Mouse (Mus musculus) C2C12 (cell line): ENCODE results near the gene Dido1. TPM values are rescaled to one million over a fixed set of nuclear protein-coding genes. Genes with fewer than 3 reads are reported as not detected.

ENCODE experiments used
- H3K27me3 ChIP-seq: one replicate; pipeline ENCODE4 v1.6.1; 2011; ENCODE audit not compliant: control insufficient read depth, insufficient read depth, insufficient read length
- H3K36me3 ChIP-seq: one replicate; pipeline ENCODE4 v1.6.1; 2011; ENCODE audit not compliant: control insufficient read depth, insufficient read depth
- H3K4me3 ChIP-seq: one replicate; pipeline ENCODE4 v1.5.1; 2011; ENCODE audit warnings: mild to moderate bottlenecking, control low read depth; ENCODE audit not compliant: poor library complexity, insufficient read depth, severe bottlenecking
- H3K79me2 ChIP-seq: one replicate; pipeline ENCODE4 v1.6.1; 2011; ENCODE audit not compliant: control insufficient read depth, insufficient read depth
- H3K79me3 ChIP-seq: one replicate; pipeline ENCODE4 v1.6.1; 2011; ENCODE audit warnings: low read depth, control low read depth
- H3ac ChIP-seq: one replicate; pipeline ENCODE3; 2011; ENCODE audit warnings: low read depth; ENCODE audit not compliant: control insufficient read depth, insufficient read length
- CEBPB ChIP-seq: IDR thresholded peaks from one replicate; pipeline ENCODE4 v1.6.1; 2011; ENCODE audit warnings: low read depth, mild to moderate bottlenecking, control low read depth, moderate library complexity
- CTCF ChIP-seq: IDR thresholded peaks from one replicate; pipeline ENCODE4 v1.5.1; 2011; ENCODE audit not compliant: control insufficient read depth, insufficient read depth, insufficient read length
- FOSL1 ChIP-seq: IDR thresholded peaks from one replicate; pipeline ENCODE4 v1.8.0; 2011; ENCODE audit warnings: mild to moderate bottlenecking, low read length; ENCODE audit not compliant: poor library complexity, insufficient read depth, severe bottlenecking
- MAX ChIP-seq: IDR thresholded peaks from one replicate; pipeline ENCODE4 v1.6.1; 2011; ENCODE audit warnings: mild to moderate bottlenecking, control low read depth
- MYOD1 ChIP-seq: IDR thresholded peaks from one replicate; pipeline ENCODE4 v1.6.1; 2011; ENCODE audit warnings: low read depth; ENCODE audit not compliant: control insufficient read depth, insufficient read length
- MYOG ChIP-seq: IDR thresholded peaks from one replicate; pipeline ENCODE4 v1.6.1; 2011; ENCODE audit not compliant: control insufficient read depth, insufficient read length; ENCODE audit errors: extremely low read depth
- USF1 ChIP-seq: IDR thresholded peaks from one replicate; pipeline ENCODE4 v1.6.1; 2011; ENCODE audit warnings: low read depth, mild to moderate bottlenecking, control low read depth, moderate library complexity
- polyA plus RNA-seq: library from polyadenylated mRNA; unstranded; fragments of >200 nt; fragmentation: generic; extraction: Trizol; gene quantifications from one replicate; pipeline ENCODE4 v1.2.1, GENCODE M21; 2012; ENCODE audit warnings: missing spikeins

Gene Dido1
- polyA plus RNA-seq, 1 experiment = 11.0 TPM

DNA sequence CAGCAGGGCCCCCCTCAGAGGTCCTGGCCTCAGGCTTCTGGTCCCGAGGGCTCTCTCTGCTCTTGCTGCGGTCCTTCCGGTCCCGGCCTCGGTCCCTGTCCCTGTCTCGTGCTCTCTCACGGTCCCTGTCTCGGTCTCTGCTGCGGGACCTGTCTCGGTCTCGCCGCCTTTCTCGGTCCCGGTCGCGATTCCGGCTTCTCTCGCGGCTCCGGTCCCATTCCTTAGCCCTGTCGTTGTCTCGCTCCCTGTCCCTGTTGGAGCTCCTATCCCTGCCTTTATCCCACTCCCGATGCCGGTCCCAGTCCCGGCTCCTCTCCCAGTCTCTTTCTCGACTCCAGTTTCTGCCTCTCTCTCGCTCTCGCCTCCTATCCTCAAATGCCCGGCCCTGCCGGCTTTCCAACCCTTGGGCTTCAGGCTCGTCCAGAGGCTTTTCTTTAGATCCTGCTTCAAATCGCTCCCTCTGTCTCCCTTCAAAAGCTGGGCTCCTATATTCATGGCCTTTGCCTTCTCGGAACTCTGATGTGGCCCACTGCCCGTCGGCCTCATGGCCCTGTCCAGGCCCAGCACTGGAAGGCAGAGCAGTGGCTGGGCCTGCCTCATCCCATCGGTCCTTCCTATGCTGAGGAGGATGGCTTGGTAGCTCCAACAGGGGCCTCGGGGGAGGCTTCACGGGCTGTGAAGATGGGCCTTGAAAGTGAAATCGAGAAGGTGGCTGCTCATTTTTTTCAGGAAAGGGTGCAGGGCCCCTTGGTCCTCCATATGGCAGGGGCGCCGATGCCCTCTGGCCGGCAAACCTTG lies 50.2 kb downstream of the Dido1 start:
- TF ChIP-seq MAX = no peak
- no peak for TF ChIP-seq MYOG
- no peak for TF ChIP-seq CTCF
- no peak for TF ChIP-seq MYOD1
- no peak for TF ChIP-seq USF1
- TF ChIP-seq FOSL1 = no peak
- TF ChIP-seq CEBPB = no peak
- peaks cover 24% of the 10 kb centered on the region for H3K36me3 ChIP-seq

DNA sequence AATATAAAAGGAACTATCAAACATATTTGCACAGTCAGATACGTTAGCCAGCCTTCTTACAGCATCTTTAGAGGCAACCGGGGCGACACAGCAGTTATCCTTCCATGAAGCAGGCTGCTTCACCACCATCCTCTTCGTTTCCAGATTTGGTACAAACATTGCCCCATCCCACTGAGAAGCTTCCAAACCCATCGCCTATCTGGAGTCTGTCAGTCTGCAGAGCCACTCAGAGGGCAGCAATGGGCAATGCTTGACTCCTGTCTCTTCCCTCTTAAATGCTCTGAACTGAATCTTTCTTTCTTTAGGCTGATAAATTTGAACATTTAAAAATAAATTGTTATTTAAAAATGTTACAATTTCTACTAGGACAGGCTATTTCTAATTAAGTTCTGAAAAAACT lies 51.4 kb downstream of the Dido1 start:
- Histone ChIP-seq H3K27me3 (no peaks in the 10 kb centered on the region), H3ac (no peak overlapping the region), H3K36me3 (peaks cover 14% of the 10 kb centered on the region), H3K4me3 (no peak overlapping the region), H3K79me2 (no peaks in the 10 kb centered on the region), H3K79me3 (no peaks in the 10 kb centered on the region)
- TF ChIP-seq CTCF (no peak), USF1 (no peak), MAX (no peak), MYOG (no peak), MYOD1 (no peak), CEBPB (no peak), FOSL1 (no peak)

More for the DNA sequence above, 50.2 kb downstream of the Dido1 start:
- H3K79me2 ChIP-seq = no peaks in the 10 kb centered on the region
- H3ac ChIP-seq = no peak overlapping the region
- H3K4me3 ChIP-seq = no peak overlapping the region
- no peaks in the 10 kb centered on the region for H3K27me3 ChIP-seq
- H3K79me3 ChIP-seq = no peaks in the 10 kb centered on the region

- no peak overlapping the region for H3ac ChIP-seq
- H3K79me2 ChIP-seq = no peaks in the 10 kb centered on the region
- no peak overlapping the region for H3K4me3 ChIP-seq
- peaks cover 4% of the 10 kb centered on the region for H3K27me3 ChIP-seq
- no peaks in the 10 kb centered on the region for H3K79me3 ChIP-seq
- peak; percentile 41 for TF ChIP-seq MAX
- TF ChIP-seq MYOD1 = no peak
- TF ChIP-seq CTCF = peak; percentile 73
- H3K36me3 ChIP-seq = peaks cover 14% of the 10 kb centered on the region
These were observed 52.3 kb downstream of the Dido1 start for GRCm38 (mm10) chr2:180657394-180658013.

DNA sequence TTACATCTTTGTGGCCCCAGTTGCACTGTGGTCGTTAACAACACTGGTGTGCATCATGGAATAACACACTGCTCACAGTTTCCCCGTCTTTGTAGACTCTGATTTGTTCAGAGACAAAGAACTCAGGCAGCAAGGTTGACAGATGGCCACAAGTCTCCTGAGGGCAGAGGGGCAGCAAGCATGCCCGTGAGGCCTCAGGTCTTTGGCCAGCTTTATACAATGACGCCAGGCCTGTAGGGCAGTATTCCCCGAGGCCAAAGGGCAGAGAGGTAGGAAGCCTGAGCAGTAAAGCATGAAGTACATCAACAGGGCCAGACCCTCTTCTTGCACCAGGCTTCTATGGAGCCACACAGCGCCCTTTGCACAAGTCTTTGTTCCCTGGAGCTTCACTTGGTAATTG lies 54.6 kb downstream of the Dido1 start:
- no peak overlapping the region for H3ac ChIP-seq
- TF ChIP-seq MAX (no peak), MYOD1 (no peak), CTCF (no peak), FOSL1 (no peak), MYOG (no peak), USF1 (no peak), CEBPB (no peak)
- no peak overlapping the region for H3K4me3 ChIP-seq
- H3K27me3 ChIP-seq = peaks cover 4% of the 10 kb centered on the region
- no peaks in the 10 kb centered on the region for H3K79me2 ChIP-seq
- no peaks in the 10 kb centered on the region for H3K79me3 ChIP-seq
- no peaks in the 10 kb centered on the region for H3K36me3 ChIP-seq

DNA sequence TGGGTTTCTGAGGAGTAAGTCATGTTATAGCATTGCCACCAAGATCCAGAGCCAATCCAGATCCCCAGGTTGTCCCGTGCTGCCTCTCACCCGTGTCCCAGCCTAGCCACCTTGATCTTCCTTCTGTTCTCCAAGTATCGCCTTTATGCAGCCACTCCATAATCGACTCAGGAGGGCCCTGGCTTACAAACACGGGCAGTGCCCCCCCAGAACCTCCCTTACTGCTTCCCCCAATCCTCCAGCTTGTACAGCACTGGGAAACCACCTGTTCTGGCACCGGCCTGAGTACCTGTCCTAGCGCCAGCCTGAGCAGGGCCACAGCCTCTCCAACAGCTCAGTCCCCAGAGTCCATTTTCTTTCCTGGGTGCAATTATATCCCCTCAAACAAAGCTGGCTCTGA lies 55.1 kb downstream of the Dido1 start:
- no peak overlapping the region for H3K4me3 ChIP-seq
- H3K36me3 ChIP-seq = no peaks in the 10 kb centered on the region
- peaks cover 4% of the 10 kb centered on the region for H3K27me3 ChIP-seq
- H3K79me2 ChIP-seq = no peaks in the 10 kb centered on the region
- no peak for TF ChIP-seq CEBPB
- no peak for TF ChIP-seq USF1
- no peak for TF ChIP-seq FOSL1
- TF ChIP-seq MYOG = no peak
- TF ChIP-seq CTCF = no peak
- no peak for TF ChIP-seq MAX
- no peak for TF ChIP-seq MYOD1
- H3ac ChIP-seq = no peak overlapping the region
- H3K79me3 ChIP-seq = no peaks in the 10 kb centered on the region

GRCm38 (mm10) chr2:180646841-180647240 lies 63.0 kb downstream of the Dido1 start:
- Histone ChIP-seq H3K79me2 (no peaks in the 10 kb centered on the region), H3K79me3 (no peaks in the 10 kb centered on the region), H3K4me3 (no peak overlapping the region), H3K36me3 (no peaks in the 10 kb centered on the region), H3K27me3 (peaks cover 4% of the 10 kb centered on the region), H3ac (no peak overlapping the region)
- TF ChIP-seq USF1 (no peak), CTCF (no peak), MYOD1 (no peak), FOSL1 (no peak), MAX (no peak), CEBPB (no peak), MYOG (no peak)
